Mouse (Mus musculus): Measurements from ENCODE around the gene Pid1.

DNA sequence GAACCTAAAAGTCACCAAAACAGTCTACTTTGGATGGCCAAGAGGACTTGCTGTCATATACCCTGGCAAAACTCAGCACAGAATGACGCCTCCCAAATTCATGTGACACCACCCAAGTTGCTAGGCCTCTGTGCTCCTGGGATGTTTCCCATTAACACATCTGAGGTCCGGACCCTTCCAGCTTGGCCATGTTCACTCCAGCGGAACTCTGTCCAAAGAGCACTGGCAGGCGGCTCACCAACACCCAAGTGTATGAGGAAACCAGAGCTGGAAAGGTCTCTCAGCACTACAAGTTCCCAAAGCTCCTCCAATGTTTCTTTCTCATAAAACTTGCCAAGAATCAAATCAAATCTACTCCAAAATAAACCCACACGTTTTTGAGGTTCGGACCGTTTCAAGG, 138.4 kb downstream of the Pid1 start:
- TF ChIP-seq CTCF (IDR thresholded peaks at IDR 0.05; ENCODE audit: low read depth, low read length) (no peak), POLR2A (IDR thresholded peaks at IDR 0.05; ENCODE audit: insufficient read depth, low read length) (no peak), EP300 (IDR thresholded peaks at IDR 0.05; ENCODE audit: insufficient read depth, low read depth, low read length) (no peak)
